Mouse (Mus musculus) hematopoietic stem cell, adult 5-6 weeks (primary cell): ENCODE results near the gene Zdhhc5. TPM values are rescaled to one million over a fixed set of nuclear protein-coding genes. Genes with fewer than 3 reads are reported as not detected.
"Not testable (repeated sequence)": the region's sequence is repeated elsewhere in the genome, so short reads cannot be mapped to it uniquely, and the experiment has no call there.

Source experiments
- ATAC-seq, 2 experiments: fragments of 125-278 bp in 1 of 2; replicated peaks in 1 of 2; 2 replicates each; pipeline ENCODE4 v1.8.0; 2016 to 2017; ENCODE audit warnings: inconsistent platforms in 2 of 2, mild to moderate bottlenecking in 2 of 2, moderate number of reproducible peaks in 2 of 2, low read depth in 1 of 2, moderate TSS enrichment in 1 of 2; ENCODE audit not compliant: low FRiP score in 2 of 2, poor library complexity in 2 of 2, severe bottlenecking in 2 of 2, insufficient read depth in 1 of 2, low TSS enrichment in 1 of 2
- total RNA-seq: library from RNA; stranded (forward); fragments of 172-1452, 232-1000 nt; gene quantifications from 2 replicates; pipeline ENCODE4 v1.2.3, GENCODE M21; 2017

Zdhhc5 gene
- total RNA-seq, 1 experiment from 2014 or later, result 33.2 TPM

GRCm38 (mm10) chr2:84671535-84671934 lies 43.4 kb downstream of the Zdhhc5 start:
- ATAC-seq, result not testable (repeated sequence)

GRCm38 (mm10) chr2:84670569-84670933 lies 44.4 kb downstream of the Zdhhc5 start, which contains the start of gene Selenoh:
TSS of gene Selenoh (minus strand) at chr2:84670770.
- ATAC-seq, result peak; percentile 91 to 94

GRCm38 (mm10) chr2:84669828-84670568 lies 45.0 kb downstream of the Zdhhc5 start:
- peak; percentile 39 to 44 for ATAC-seq

GRCm38 (mm10) chr2:84666081-84666480 lies 48.9 kb downstream of the Zdhhc5 start:
- no peak for ATAC-seq

- ATAC-seq, result peak in 1 of 2 experiments; percentile 54; a peak in 1 of 4 replicates
These were observed 52.1 kb downstream of the Zdhhc5 start for GRCm38 (mm10) chr2:84662866-84663265.

- peak; percentile 79 to 83 for ATAC-seq
These were observed 54.7 kb downstream of the Zdhhc5 start for GRCm38 (mm10) chr2:84660253-84660652.

GRCm38 (mm10) chr2:84658806-84659205 lies 56.2 kb downstream of the Zdhhc5 start, which contains the start of gene Btbd18:
TSS of gene Btbd18 (plus strand) at chr2:84659079.
- no peak for ATAC-seq

GRCm38 (mm10) chr2:84655864-84656263 lies 59.1 kb downstream of the Zdhhc5 start:
- ATAC-seq, result peak; percentile 88 to 93

- ATAC-seq, result no peak
These were observed 61.6 kb downstream of the Zdhhc5 start for GRCm38 (mm10) chr2:84653354-84653753.

GRCm38 (mm10) chr2:84650464-84651195 lies 64.3 kb downstream of the Zdhhc5 start, which contains the start of gene Ctnnd1:
TSS of gene Ctnnd1 (minus strand) at chr2:84650765.
- peak; percentile 89 to 94 for ATAC-seq

GRCm38 (mm10) chr2:84649674-84650073 lies 65.3 kb downstream of the Zdhhc5 start:
- peak; percentile 36 to 42; a peak in 1 of 4 replicates for ATAC-seq

- no peak for ATAC-seq
These were observed 66.6 kb downstream of the Zdhhc5 start for GRCm38 (mm10) chr2:84648369-84648768.

- ATAC-seq, result no peak
These were observed 67.9 kb downstream of the Zdhhc5 start for GRCm38 (mm10) chr2:84647051-84647568.

GRCm38 (mm10) chr2:84646138-84646537 lies 68.8 kb downstream of the Zdhhc5 start:
- ATAC-seq, result no peak

- no peak for ATAC-seq
These were observed 74.1 kb downstream of the Zdhhc5 start for GRCm38 (mm10) chr2:84640833-84641232.

- no peak; a peak in 1 of 4 replicates for ATAC-seq
These were observed 76.4 kb downstream of the Zdhhc5 start for GRCm38 (mm10) chr2:84638428-84639220.
